Mouse (Mus musculus) CH12.LX (cell line): ENCODE measurements at regions not wholly inside any gene's neighbourhood (a gene's known extent, or its start where the extent isn't known, plus 50 kb on each side); places are given as distances from the start of the nearest gene placed in this dataset.
"Not testable (repeated sequence)": the region's sequence is repeated elsewhere in the genome, so short reads cannot be mapped to it uniquely, and the experiment has no call there.

Experiments used
- DNase-seq: peaks from one replicate; pipeline ENCODE4 v3.0.0-alpha.2; 2013; ENCODE audit errors: extremely low read depth
- H3K27ac ChIP-seq: 2 replicates; pipeline ENCODE4 v1.5.1; 2012; ENCODE audit warnings: low read depth, mild to moderate bottlenecking, control low read depth, moderate library complexity; ENCODE audit not compliant: insufficient read depth
- H3K27me3 ChIP-seq: replicated peaks from 2 replicates; pipeline ENCODE3; 2012; ENCODE audit warnings: inconsistent platforms
- H3K36me3 ChIP-seq, 2 experiments: replicated peaks in 1 of 2; 2 replicates each; pipeline versions ENCODE3 to v1.6.1; 2012; ENCODE audit warnings: inconsistent platforms in 1 of 2, low read length in 1 of 2, mild to moderate bottlenecking in 1 of 2, mixed read lengths in 1 of 2, moderate library complexity in 1 of 2; ENCODE audit not compliant: control insufficient read depth in 1 of 2, insufficient read depth in 1 of 2
- H3K4me1 ChIP-seq, 2 experiments: 2 replicates each; pipeline ENCODE4 v1.6.1; 2012; ENCODE audit warnings: inconsistent platforms in 1 of 2, moderate library complexity in 1 of 2; ENCODE audit not compliant: insufficient read depth in 2 of 2, control insufficient read depth in 1 of 2
- H3K4me2 ChIP-seq: 2 replicates; pipeline ENCODE4 v1.6.1; 2012; ENCODE audit warnings: low read depth, mild to moderate bottlenecking, control low read depth; ENCODE audit not compliant: poor library complexity, insufficient read depth, severe bottlenecking
- H3K4me3 ChIP-seq, 3 experiments: fragments of 150-350 bp in 1 of 3; sonication (generic) in 1 of 3; replicated peaks in 1 of 3; 2 replicates each; pipeline versions ENCODE3 to v1.5.1; 2011 to 2012; ENCODE audit warnings: low read depth in 2 of 3, low read length in 2 of 3, mild to moderate bottlenecking in 2 of 3, moderate library complexity in 2 of 3, control low read depth in 1 of 3, improper control_type of control experiment in 1 of 3, inconsistent platforms in 1 of 3, mixed read lengths in 1 of 3; ENCODE audit not compliant: poor library complexity in 1 of 3
- H3K79me2 ChIP-seq: replicated peaks from 2 replicates; pipeline ENCODE4 v1.6.1; 2012; ENCODE audit warnings: mild to moderate bottlenecking, moderate library complexity; ENCODE audit not compliant: control insufficient read depth, poor library complexity, insufficient read depth, severe bottlenecking; ENCODE audit errors: extremely low read depth
- H3K9ac ChIP-seq: 2 replicates; pipeline ENCODE4 v1.6.1; 2012; ENCODE audit warnings: low read depth, mild to moderate bottlenecking, control low read depth, moderate library complexity; ENCODE audit not compliant: insufficient read depth
- H3K9me3 ChIP-seq: replicated peaks from 2 replicates; pipeline ENCODE3; 2012; ENCODE audit warnings: low read length, inconsistent platforms, mixed read lengths
- BHLHE40 ChIP-seq: IDR thresholded peaks from 2 replicates; pipeline ENCODE4 v1.6.1; 2011; ENCODE audit warnings: mild to moderate bottlenecking, low read depth, low read length, improper control_type of control experiment
- CTCF ChIP-seq, 2 experiments: IDR thresholded peaks in 1 of 2; conservative IDR thresholded peaks in 1 of 2; 2 replicates each; pipeline ENCODE4 v1.5.1; 2011 to 2012; ENCODE audit warnings: low read depth in 2 of 2, low read length in 2 of 2, improper control_type of control experiment in 1 of 2, inconsistent platforms in 1 of 2, mild to moderate bottlenecking in 1 of 2, moderate library complexity in 1 of 2
- ELF1 ChIP-seq: IDR thresholded peaks from 2 replicates; pipeline ENCODE4 v1.6.1; 2014; ENCODE audit warnings: low read depth, mild to moderate bottlenecking, inconsistent platforms, low read length, improper control_type of control experiment
- MAZ ChIP-seq: IDR thresholded peaks from 2 replicates; pipeline ENCODE4 v1.6.1; 2012; ENCODE audit warnings: low read depth, mild to moderate bottlenecking, inconsistent platforms, low read length, improper control_type of control experiment, moderate library complexity
- NELFE ChIP-seq: IDR thresholded peaks from 2 replicates; pipeline ENCODE4 v1.6.1; 2011; ENCODE audit warnings: low read depth, low read length, improper control_type of control experiment
- NRF1 ChIP-seq: IDR thresholded peaks from 2 replicates; pipeline ENCODE4 v1.6.1; 2014; ENCODE audit warnings: low read depth, mild to moderate bottlenecking, inconsistent platforms, low read length, improper control_type of control experiment, moderate library complexity
- PAX5 ChIP-seq: IDR thresholded peaks from 2 replicates; pipeline ENCODE4 v1.6.1; 2012; ENCODE audit warnings: low read length, inconsistent platforms, mixed read lengths
- POLR2A ChIP-seq: IDR thresholded peaks from 2 replicates; pipeline ENCODE4 v1.6.1; 2011; ENCODE audit warnings: low read depth, mild to moderate bottlenecking, improper control_type of control experiment, low read length
- SMC3 ChIP-seq: IDR thresholded peaks from 2 replicates; pipeline ENCODE4 v1.6.1; 2011; ENCODE audit warnings: low read depth, low read length, improper control_type of control experiment
- TBP ChIP-seq: conservative IDR thresholded peaks from 2 replicates; pipeline ENCODE4 v1.6.1; 2011; ENCODE audit warnings: low read depth, low read length, improper control_type of control experiment
- UBTF ChIP-seq: IDR thresholded peaks from 2 replicates; pipeline ENCODE4 v1.6.1; 2012; ENCODE audit warnings: low read depth, mild to moderate bottlenecking, inconsistent platforms, low read length, improper control_type of control experiment, moderate library complexity
- ZC3H11A ChIP-seq: IDR thresholded peaks from 2 replicates; pipeline ENCODE4 v1.6.1; 2012; ENCODE audit warnings: low read depth, mild to moderate bottlenecking, inconsistent platforms, low read length, improper control_type of control experiment
- ZKSCAN1 ChIP-seq: IDR thresholded peaks from 2 replicates; pipeline ENCODE4 v1.6.1; 2012; ENCODE audit warnings: low read depth, inconsistent platforms, low read length, improper control_type of control experiment, borderline replicate concordance
- dilution Hi-C: fragments of 300-500 bp; cut with MboI; formaldehyde crosslinking; loops from 2 replicates; pipeline ENCODE4 v1.14.3; 2020; ENCODE audit warnings: low sequenced_read_pairs; ENCODE audit not compliant: extremely low pct_unique_long_range_greater_than_20kb, extremely low pct_ligation_motif_present
- in situ Hi-C: fragments of 300-500 bp; cut with MboI; formaldehyde crosslinking; loops from 3 replicates; pipeline ENCODE4 v1.14.3; 2019; ENCODE audit warnings: low sequenced_read_pairs, low pct_ligation_motif_present, low pct_unique_long_range_greater_than_20kb, mixed read lengths

DNA sequence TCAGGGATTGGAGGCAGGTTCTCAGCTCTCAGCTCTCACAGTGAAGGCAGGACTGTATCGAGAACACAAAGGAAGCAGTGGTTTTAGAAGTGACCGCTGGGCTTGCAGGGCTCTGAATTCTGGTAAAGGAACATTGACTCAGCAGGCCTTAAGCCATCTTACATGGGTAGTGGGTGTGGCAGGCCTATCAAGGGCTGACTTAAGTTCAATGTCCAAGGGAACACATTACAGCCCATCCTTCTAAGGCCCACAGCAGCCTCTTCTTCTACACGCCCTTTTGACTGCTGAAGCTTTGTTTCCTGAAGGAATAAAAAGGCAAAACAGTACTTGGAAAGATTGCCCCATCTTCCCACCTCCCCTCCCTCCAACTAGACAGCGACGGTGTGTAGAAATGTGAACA, 137.6 kb downstream of the Tnfsf18 start:
- dilution Hi-C loops = no loop called here
- Histone ChIP-seq H3K79me2 (no peaks in the 10 kb centered on the region), H3K4me2 (no peak overlapping the region), H3K36me3 (no peaks in the 10 kb centered on the region), H3K27ac (no peak overlapping the region), H3K4me1 (no peaks in the 10 kb centered on the region), H3K27me3 (no peaks in the 10 kb centered on the region), H3K4me3 (no peak overlapping the region), H3K9me3 (no peaks in the 10 kb centered on the region), H3K9ac (no peak overlapping the region)
- TF ChIP-seq NELFE (no peak), ZKSCAN1 (no peak), BHLHE40 (no peak), UBTF (no peak), PAX5 (no peak), CTCF (conservative IDR thresholded peaks at IDR 0.05 in 1 of 2, IDR thresholded peaks at IDR 0.05 in 1 of 2; ENCODE audit: low read depth in 2 of 2, low read length in 2 of 2) (no peak)
- in situ Hi-C loops = no loop called here
- DNase-seq = no peak

- no peaks in the 10 kb centered on the region for H3K9me3 ChIP-seq
- H3K4me1 ChIP-seq = peaks cover 0 to 7% of the 10 kb centered on the region in 2 experiments; a peak in 1 of 4 replicates
- no peak for DNase-seq
Measured at GRCm38 (mm10) chr1:161621291-161621690, 126.8 kb downstream of the Tnfsf18 start.

DNA sequence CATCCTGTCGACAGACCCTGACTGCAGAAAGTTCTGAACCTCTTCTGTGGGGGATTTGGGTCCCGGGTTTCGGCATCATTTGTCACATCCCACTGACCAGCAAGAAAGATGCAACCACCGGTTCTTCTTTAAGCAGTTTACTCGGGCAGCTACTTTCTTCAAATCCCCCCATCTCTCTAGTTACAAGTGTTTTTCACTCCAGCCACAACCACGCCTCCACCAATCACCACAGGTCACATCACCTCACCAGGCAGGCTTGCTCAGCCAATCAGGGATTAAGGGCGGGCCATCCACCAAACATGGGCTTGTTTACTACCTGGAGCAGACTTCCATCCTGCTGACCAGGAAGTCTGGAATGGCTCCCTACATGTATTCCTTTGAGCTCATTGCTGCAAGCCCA, 119.6 kb downstream of the Tnfsf18 start:
- H3K4me1 ChIP-seq, in situ Hi-C loops, H3K9me3 ChIP-seq, H3K79me2 ChIP-seq, H3K27me3 ChIP-seq, H3K27ac ChIP-seq, dilution Hi-C loops: not testable (repeated sequence)
- H3K36me3 ChIP-seq = peaks cover 4 to 12% of the 10 kb centered on the region in 2 experiments
- H3K4me2 ChIP-seq = peak overlapping the region; percentile 32
- peak; percentile 60; the same call in 1 of the 2 replicates for TF ChIP-seq TBP
- peak; percentile 59 for TF ChIP-seq POLR2A
- peak; percentile 64 for TF ChIP-seq ELF1
- 0 out of 2 replicates have a peak, but pooled peaks have one; percentile 36 for TF ChIP-seq NELFE
- peak overlapping the region; percentile 50 to 67 (median 66) for H3K4me3 ChIP-seq
- peak; percentile 63 for DNase-seq
- H3K9ac ChIP-seq = peak overlapping the region; percentile 56

More at GRCm38 (mm10) chr1:161621291-161621690, 126.8 kb downstream of the Tnfsf18 start:
- H3K79me2 ChIP-seq = no peaks in the 10 kb centered on the region
- H3K4me3 ChIP-seq = no peak overlapping the region
- no peak overlapping the region for H3K4me2 ChIP-seq
- no peaks in the 10 kb centered on the region for H3K27me3 ChIP-seq
- TF ChIP-seq NRF1 (no peak), ZC3H11A (no peak), UBTF (no peak), BHLHE40 (no peak), SMC3 (no peak), MAZ (no peak)
- no peak overlapping the region for H3K27ac ChIP-seq
- no peaks in the 10 kb centered on the region for H3K36me3 ChIP-seq
- dilution Hi-C loops (no loop called here), in situ Hi-C loops (no loop called here)
- no peak overlapping the region for H3K9ac ChIP-seq
